Mouse (Mus musculus): Measurements from ENCODE around the gene 5830411N06Rik.

The 5830411N06Rik gene

DNA sequence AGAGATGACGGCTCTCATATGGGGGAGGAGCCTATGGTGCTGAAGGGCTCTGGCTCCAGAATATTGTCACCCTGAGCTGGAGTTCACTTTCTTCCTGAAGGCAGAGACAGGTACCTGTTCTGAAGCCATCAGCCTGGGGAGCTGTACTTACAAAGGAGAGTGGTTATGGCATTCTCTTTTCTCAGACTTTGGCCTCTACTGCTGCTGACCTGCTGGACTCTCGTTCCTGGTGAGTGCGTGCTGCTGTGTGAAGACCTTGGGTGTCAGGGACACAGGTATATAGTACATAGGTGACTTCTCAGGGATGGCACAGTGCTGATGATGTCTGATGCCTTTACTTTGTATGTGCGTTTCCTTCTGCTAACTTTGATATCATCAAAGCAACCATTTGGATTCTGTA, at the start of gene 5830411N06Rik:
TSS of gene 5830411N06Rik (plus strand) at position 69 of the 400 bp plus-strand sequence.
- no peak for DNase-seq (ENCODE audit: low spot score)

- DNase-seq (ENCODE audit: low spot score), result no peak
Observed at GRCm38 (mm10) chr7:140201090-140201489, 46.0 kb upstream of the 5830411N06Rik start.

DNA sequence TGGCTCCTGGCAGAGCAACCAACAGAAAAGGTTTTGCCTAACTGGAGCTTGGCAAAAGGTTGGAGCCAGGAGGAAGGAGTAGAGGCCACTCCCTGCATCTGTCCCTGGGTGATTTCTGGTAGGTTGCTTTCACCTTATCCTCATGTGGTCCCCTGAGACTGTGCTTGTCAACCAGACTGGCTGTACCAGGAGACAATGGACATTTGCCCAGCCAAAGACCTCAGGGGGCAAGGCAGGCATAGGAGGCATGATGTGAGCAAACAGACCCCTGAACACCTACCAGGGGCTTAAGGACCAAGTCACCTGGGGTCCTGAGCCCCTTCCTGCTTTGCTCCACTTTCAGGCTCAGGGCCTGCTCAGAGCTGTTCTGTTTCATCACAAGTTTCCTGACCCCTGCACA, 41.2 kb upstream of the 5830411N06Rik start, which contains the start of gene Olfr524:
TSS of gene Olfr524 (minus strand) at position 101 of the 400 bp plus-strand sequence.
- DNase-seq (ENCODE audit: low spot score), result no peak

DNA sequence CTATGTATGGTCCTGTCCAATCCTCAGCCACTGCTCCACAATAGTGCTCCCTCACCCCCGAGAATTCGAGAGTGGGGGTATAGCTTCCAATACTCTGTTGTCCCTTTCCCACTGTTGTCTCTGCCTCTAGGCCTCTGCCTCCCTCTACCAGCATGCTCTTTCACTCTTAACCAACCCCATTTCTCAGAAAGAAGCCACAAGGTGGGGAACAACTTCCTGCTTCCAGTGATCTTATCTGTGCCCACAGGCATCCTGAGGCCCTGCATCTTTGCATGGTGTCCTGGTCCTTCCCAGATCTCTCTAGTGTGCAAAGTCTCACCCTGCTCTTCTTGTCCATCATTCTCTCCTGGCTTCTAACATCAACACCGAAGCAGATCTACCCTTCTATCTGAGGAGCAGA, 40.2 kb upstream of the 5830411N06Rik start:
- no peak for DNase-seq (ENCODE audit: low spot score)

DNA sequence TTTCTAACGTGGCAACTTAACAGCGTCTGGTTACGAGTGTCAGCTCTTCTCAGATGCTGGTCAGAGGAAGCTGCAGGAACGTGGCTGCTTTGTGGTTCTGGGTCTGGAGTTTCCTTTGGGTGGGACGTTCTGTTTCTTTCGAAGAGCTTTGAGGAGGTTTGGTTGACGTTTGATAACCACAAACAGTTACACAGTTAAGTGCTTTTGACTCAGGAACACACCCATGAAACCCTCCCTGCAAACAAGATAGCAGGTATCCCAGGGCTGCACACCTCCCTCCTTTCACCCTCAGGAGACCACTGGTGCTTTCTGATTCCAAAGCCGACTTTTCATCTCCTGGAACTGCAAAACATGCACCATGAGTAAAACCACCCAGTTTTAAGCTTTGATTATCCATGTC, 38.9 kb upstream of the 5830411N06Rik start:
- DNase-seq (ENCODE audit: low spot score), result peak; percentile 42

DNA sequence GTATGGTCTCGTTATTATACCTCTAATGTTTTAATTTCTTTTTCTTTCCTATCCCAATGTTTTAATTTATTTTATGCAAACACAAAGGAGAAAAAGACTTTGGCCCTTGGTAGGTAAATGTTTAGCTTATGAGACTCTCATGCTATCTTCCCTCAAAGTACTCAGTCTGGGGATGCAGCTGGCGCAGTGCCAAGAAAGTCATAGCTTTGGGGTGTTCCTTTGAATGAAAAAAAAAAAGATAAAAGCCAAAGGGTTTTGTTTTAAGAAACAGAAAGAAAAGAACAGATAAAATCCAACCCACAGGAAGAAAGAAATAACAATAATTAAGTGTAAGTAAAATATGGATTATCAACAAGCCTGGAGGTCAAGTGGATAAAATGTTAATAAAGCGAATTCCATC, 38.4 kb upstream of the 5830411N06Rik start:
- DNase-seq (ENCODE audit: low spot score), result peak; percentile 45

GRCm38 (mm10) chr7:140213841-140214240, 33.2 kb upstream of the 5830411N06Rik start:
- no peak for DNase-seq (ENCODE audit: low spot score)

DNA sequence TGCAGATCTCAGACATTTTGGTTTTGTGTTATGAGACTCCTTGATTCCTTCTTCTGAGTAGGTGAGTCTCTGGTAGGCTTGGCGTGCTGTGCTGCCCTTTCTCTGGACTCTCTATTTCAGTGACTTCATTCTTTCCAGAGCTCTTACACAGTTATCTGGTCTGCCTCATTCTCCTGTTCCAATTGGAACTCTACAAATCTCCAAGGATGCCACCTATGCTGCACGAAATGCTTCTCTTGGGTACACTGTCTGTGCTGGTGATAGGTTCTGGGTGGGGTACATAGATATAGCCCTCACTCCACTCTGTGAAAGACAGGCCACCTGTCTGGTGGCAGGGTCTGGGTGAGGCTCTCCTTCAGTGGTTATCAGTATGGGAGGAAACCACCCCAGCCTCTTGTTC, 29.1 kb upstream of the 5830411N06Rik start, which contains the start of gene Cd163l1:
TSS of gene Cd163l1 (plus strand) at position 301 of the 400 bp plus-strand sequence.
- no peak for DNase-seq (ENCODE audit: low spot score)

GRCm38 (mm10) chr7:140219268-140219667, 27.8 kb upstream of the 5830411N06Rik start:
- no peak for DNase-seq (ENCODE audit: low spot score)

DNA sequence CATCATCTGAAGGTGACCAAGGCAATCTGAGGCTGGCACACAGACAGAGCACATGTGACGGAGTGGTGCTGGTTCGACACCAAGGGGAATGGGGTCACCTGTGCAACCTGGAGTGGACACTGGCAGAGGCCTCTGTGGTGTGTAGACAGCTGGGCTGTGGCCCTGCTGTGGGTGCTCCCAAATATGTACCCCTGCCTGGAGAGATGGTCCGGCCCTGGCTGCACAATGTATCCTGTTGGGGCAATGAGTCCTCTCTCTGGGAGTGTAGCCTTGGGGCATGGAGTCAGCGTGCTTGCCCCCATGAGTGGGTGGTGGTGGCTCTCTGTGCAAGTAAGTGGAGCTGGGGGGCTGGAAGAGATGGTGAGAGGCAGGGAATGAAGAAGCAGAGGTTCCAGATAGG, 26.7 kb upstream of the 5830411N06Rik start:
- no peak for DNase-seq (ENCODE audit: low spot score)

DNA sequence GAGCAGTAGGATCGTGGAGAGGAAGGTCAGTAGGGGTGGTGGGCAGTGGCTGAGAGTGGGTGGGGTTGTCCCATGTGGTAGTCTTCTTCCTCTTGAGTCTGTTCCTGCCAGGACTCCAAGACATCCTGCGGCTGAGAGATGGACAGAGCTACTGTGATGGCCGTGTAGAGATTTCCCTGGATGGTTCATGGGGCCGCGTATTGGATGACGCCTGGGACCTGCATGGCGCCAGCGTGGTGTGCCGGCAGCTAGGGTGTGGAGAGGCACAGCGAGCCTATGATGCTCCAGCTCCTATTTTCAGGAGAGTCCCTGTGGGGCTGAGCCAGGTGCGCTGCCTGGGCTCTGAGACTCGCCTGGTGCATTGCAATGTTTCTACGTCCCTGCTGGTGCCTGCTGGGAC, 22.9 kb upstream of the 5830411N06Rik start:
- no peak for DNase-seq (ENCODE audit: low spot score)

GRCm38 (mm10) chr7:140228476-140228875, 18.6 kb upstream of the 5830411N06Rik start:
- no peak for DNase-seq (ENCODE audit: low spot score)

- no peak for DNase-seq (ENCODE audit: low spot score)
Observed at GRCm38 (mm10) chr7:140231026-140231425, 16.1 kb upstream of the 5830411N06Rik start.

DNA sequence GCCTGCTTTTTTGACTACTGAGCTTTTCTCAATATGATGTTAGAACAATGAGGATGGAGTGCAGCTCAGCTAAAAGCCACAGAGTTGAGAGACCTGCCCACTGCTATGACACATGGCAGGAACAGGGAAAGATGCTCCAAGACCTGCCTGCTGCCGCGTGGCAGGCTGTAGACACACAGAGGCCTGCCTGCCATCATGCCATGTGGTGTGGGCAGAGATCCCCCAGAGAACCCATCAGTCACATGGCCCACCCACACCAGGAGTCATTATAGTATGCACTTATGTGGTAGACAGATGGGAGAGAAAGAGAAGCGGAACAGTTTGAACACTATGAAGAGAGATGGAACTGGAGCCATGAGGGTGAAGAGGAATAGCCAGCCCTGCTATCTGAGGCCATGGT, 13.4 kb upstream of the 5830411N06Rik start:
- no peak for DNase-seq (ENCODE audit: low spot score)

DNA sequence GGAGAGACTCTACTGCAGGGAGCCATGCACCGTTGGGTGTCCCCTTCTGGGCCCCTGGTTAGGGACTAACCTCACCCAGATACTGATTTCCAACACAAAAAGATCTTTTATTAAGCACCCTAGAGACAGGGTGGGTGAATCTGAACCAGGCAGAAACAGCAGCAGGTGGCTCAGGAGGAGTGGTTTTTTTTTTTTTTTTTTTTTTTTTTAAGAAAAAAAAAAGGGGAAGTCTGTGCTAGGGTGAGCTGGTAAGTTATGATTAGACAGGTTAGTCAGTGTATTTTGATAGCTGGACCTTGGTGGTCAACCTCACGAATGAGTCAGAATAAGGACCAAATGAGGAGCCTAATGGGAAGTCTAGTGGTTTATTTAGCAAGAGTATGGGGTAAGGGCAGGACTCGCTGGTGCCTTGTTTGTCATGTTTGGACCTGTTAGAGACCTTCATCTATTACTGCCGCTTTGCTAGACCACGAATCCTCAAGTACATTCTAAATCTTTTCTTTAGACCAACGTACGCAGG, 6.8 kb downstream of the 5830411N06Rik start:
- DNase-seq (ENCODE audit: low spot score), result no peak

GRCm38 (mm10) chr7:140295746-140296145, 48.7 kb downstream of the 5830411N06Rik start:
- no peak for DNase-seq (ENCODE audit: low spot score)

GRCm38 (mm10) chr7:140296876-140297275, 49.8 kb downstream of the 5830411N06Rik start:
- no peak for DNase-seq (ENCODE audit: low spot score)

DNA sequence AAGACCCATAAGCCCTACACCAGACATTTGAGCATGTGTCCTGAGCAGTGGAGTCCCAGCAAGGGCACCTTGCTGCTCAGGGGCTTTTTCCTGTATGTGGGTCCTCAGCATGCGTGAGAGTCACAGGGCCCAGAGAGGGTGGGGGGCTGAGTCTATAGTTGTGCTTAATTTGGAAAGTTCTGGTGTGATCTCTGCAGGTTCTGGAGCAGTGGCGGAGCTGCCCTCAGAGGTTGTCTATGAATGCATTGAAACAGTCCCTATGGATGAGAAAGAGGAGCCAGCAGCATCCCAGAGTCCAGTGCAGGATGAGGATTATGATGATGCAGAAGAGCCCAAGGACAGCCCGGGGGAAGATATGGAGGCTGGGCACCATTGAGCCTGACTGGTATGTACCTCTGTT, 52.3 kb downstream of the 5830411N06Rik start:
- DNase-seq (ENCODE audit: low spot score), result no peak

DNA sequence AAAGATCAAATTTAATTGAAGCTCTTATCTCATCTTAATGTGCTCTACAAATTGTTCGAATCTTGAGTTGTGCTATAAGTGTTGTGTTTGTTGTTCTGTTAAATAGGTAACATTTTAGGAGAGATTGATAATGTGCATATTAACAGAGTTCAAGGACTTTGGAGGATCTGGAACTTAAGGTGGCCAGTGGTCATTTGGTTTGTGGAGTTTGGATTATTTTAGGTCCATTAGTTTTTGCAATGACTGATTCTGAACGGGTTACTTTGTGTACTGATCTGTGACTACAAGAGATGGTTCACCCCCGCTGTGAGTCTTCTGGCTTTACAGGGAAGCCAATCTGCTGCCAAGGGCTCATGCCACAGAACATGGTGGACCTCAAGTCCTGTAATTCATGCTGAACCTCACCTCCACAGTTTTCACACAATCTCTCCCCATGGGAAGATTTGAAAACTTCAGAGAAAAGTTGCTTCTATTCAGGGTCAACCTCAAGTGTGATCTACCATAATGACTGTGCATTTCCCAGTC, 72.8 kb downstream of the 5830411N06Rik start:
- DNase-seq (ENCODE audit: low spot score), result no peak

DNA sequence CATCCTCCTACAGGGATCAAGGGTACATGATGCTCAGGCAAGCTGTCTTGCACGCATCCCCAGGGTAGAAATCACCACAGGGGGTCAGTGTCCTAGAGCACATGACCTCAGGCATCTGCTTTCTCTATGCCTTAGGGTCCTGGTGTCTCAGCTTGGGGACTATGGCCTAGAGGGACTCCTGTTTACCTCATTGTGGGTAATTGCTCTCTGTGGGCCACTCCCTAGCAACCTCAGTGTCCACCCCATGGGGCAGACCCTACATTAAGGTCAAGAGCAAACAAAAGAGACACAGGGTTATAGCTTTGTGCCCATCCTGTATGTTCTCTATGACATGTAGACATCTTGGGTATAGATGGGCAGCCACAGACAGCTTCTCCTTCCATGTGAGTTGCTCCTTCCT, 73.5 kb downstream of the 5830411N06Rik start, which contains the start of gene Olfr525:
TSS of gene Olfr525 (plus strand) at position 301 of the 400 bp plus-strand sequence.
- no peak for DNase-seq (ENCODE audit: low spot score)

- DNase-seq (ENCODE audit: low spot score), result no peak
Observed at GRCm38 (mm10) chr7:140321135-140321534, 74.1 kb downstream of the 5830411N06Rik start.

DNA sequence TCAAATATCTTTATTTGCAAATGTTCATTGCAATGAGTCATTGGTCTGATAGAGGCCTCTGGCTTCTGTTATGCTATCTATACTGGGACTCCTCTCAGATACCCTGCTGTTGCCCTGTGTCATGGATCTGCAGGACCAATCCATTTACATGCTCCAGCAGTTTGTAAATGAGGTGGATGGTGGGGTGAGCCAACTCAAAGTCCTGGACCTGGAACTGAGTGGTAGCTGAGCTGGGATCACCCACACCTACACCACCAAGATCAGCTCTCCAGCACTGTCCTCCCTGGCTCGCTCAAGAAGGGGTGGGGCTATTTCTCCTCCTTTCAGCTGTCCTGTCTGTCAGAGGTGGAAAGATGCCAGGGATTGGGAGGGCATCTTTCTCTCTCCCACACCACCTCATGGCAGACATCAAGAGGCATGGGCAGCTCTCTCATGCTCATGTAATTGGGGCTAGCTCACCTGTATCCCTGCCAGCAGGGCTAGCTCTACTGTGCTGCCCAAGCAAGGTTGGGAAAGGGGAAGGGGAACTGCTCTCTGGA, 82.8 kb downstream of the 5830411N06Rik start:
- DNase-seq (ENCODE audit: low spot score), result no peak

GRCm38 (mm10) chr7:140333717-140334116, 86.6 kb downstream of the 5830411N06Rik start, which contains the start of gene Olfr527:
TSS of gene Olfr527 (plus strand) at chr7:140334017.
- DNase-seq (ENCODE audit: low spot score), result no peak

Data from c-Kit-positive CD71-positive TER-119-positive erythroid progenitor cells, embryonic 14.5 days (primary cell).